Mouse (Mus musculus) liver, postnatal 0 days (tissue): ENCODE results near the gene AK157302.

ENCODE experiments used
- CTCF ChIP-seq: sonication (generic); IDR thresholded peaks from 2 replicates; pipeline ENCODE4 v1.5.1; 2016; ENCODE audit warnings: antibody characterized with exemption, low read depth
- EP300 ChIP-seq: IDR thresholded peaks from 2 replicates; pipeline ENCODE4 v1.6.1; 2016; ENCODE audit warnings: antibody characterized with exemption, low read depth, mild to moderate bottlenecking

- TF ChIP-seq CTCF (no peak), EP300 (no peak)
Measured at GRCm38 (mm10) chr13:21472427-21472826, 22.6 kb upstream of the AK157302 start.
